Mouse (Mus musculus) heart, adult 11 months (tissue): Measurements from ENCODE around the gene Popdc2.

Experiments
- DNase-seq: peaks from one replicate; pipeline ENCODE4 v3.0.0; 2022

The Popdc2 gene

DNA sequence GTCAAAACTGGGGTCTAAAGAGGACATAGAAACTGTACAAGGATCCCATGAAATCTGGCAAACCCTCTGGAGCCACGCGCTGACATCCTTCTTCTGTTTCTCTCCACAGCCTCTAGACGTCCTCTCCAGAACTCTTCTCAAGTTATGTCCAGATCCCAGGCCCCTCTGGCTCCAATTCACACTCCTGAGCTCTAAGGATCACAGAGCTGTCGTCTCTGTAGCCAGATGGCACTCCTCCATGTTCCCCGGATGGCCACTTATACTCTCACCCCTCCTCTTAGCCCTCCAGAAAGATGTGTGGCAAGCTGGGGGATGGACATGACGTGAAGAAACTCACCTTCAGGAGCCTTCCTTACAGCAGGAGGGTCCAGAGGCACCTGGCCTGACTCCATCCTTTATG, 15.5 kb downstream of the Popdc2 start:
- DNase-seq = no peak

- DNase-seq = no peak
These were observed 16.6 kb downstream of the Popdc2 start for GRCm38 (mm10) chr16:38378591-38378990.

GRCm38 (mm10) chr16:38379088-38379487, 17.1 kb downstream of the Popdc2 start:
- DNase-seq = no peak

- DNase-seq = no peak
These were observed 17.5 kb downstream of the Popdc2 start for GRCm38 (mm10) chr16:38379493-38379892.

DNA sequence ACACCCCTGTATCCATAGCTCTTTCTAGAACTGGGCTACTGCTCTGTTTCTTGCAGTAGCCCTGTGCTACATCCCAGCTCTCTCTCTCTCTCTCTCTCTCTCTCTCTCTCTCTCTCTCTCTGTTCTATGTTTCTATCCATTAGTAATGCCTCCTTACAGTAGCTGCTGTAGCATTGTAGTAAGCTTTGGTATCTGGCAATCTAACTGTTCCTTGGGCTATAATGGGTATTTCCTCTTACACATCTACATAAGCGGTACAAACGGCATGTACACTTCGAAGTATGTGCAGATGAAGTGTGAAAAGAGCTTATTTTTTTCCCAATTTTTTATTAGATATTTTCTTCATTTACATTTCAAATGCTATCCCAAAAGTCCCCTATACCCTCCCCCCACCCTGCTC, 17.9 kb downstream of the Popdc2 start:
- DNase-seq = no peak

- DNase-seq = no peak
These were observed 21.7 kb downstream of the Popdc2 start for GRCm38 (mm10) chr16:38383683-38384082.

- DNase-seq = no peak
These were observed 23.2 kb downstream of the Popdc2 start for GRCm38 (mm10) chr16:38385184-38385634.

- no peak for DNase-seq
These were observed 23.7 kb downstream of the Popdc2 start for GRCm38 (mm10) chr16:38385700-38386099.

- DNase-seq = no peak
These were observed 25.4 kb downstream of the Popdc2 start for GRCm38 (mm10) chr16:38387389-38387788.

GRCm38 (mm10) chr16:38388757-38389156, 26.7 kb downstream of the Popdc2 start:
- DNase-seq = no peak

- peak; percentile 79 for DNase-seq
These were observed 27.4 kb downstream of the Popdc2 start for GRCm38 (mm10) chr16:38389284-38389893.

DNA sequence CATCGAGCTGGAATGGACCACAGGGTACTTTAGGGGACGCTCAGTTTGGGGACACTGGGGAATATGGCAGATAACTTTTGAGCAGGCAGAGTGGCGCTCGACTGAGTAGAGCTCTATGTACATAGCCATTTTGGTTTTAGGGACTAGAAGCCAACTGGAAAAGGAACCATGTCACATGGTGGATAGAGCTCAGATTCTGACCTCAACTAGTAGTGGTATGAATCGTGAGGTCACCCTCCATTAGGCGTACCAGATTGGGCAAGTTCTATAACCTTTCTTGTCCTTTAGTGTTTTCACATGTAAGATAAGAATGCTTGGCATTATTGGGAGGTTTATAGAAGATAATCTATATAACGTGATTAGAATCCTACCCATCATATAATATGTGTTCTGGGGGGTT, 28.3 kb downstream of the Popdc2 start:
- no peak for DNase-seq

DNA sequence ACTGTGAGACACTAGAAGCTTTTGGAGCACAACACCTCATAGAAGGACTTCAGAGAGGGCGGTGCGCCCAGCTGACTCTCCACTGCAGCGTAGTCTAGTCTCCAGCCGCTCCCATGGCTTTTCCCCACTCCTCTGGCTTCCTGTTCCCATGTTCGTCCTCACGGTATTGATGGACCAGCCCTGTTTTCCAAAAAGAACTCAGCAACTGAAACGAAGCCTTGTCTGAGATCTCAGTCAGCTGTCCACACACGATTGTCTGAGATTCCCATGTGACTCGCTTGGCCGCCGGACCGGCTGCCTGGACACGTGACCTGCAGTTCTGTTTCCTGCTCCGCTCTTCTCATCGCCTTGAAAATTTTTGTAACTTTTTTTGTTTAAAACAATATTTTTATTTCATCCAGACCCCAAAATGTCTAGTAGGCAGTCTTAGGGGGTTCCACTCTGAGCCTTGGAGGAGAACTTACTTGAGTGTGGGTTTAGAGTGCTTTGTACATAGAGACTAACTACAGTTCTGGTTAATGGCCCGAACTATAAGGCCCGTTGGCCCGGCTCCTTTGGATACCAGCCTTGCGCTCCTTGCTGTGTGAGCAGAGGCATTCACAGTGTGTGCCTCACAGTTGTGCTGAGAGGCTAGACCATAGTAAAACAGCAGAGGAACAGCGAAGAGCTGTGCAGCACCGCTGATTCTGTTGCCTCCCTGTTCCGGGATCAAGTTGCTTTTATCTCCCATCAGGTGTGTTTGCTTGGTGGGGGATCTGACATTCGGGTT, 30.3 kb downstream of the Popdc2 start:
- DNase-seq = peak; percentile 99

GRCm38 (mm10) chr16:38394191-38394618, 32.2 kb downstream of the Popdc2 start:
- peak; percentile 98 for DNase-seq

- DNase-seq = peak; percentile 82
These were observed 33.2 kb downstream of the Popdc2 start for GRCm38 (mm10) chr16:38395060-38395730.

DNA sequence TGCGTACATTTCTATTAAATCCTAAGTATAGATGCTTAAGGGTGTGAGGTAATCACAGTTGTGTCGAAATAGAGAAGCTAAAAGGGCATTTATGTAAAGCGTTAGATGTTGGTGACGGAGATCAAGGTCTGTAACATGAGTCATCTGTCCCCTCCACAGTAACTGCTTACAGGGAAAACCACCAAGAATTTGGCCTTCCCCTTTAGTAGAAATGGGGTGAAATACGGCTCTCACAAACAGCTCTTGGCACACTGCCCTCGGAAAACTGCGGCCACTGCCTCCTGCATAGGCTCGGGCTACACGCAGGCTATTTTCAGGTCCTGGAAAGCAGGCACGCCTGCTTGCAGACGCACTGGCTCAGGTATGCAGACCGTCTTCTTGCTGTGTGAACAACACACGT, 34.1 kb downstream of the Popdc2 start:
- DNase-seq = peak; percentile 95

- DNase-seq = peak; percentile 87
These were observed 36.3 kb downstream of the Popdc2 start for GRCm38 (mm10) chr16:38398266-38398665.

DNA sequence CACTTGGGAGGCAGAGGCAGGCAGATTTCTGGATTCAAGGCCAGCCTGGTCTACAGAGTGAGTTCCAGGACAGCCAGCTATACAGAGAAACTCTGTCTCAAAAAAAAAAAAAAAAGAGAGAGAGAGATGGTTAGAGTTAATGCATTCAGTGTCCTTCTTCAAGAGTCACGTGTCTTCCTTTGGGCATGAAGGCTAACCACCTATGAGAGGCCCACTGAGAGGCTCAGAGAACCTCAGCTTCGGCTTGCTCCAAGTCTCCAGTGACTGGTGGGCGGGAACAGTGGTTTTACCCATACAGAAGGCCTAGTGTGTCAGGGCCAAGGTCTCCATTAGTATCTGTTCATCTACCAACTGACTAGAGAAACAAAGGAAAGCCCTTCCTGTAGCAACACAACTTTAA, 37.1 kb downstream of the Popdc2 start:
- no peak for DNase-seq

GRCm38 (mm10) chr16:38399531-38400231, 37.7 kb downstream of the Popdc2 start:
- peak; percentile 98 for DNase-seq

- peak; percentile 90 for DNase-seq
These were observed 38.4 kb downstream of the Popdc2 start for GRCm38 (mm10) chr16:38400311-38400960.

GRCm38 (mm10) chr16:38401468-38401867, 39.5 kb downstream of the Popdc2 start:
- DNase-seq = peak; percentile 83

DNA sequence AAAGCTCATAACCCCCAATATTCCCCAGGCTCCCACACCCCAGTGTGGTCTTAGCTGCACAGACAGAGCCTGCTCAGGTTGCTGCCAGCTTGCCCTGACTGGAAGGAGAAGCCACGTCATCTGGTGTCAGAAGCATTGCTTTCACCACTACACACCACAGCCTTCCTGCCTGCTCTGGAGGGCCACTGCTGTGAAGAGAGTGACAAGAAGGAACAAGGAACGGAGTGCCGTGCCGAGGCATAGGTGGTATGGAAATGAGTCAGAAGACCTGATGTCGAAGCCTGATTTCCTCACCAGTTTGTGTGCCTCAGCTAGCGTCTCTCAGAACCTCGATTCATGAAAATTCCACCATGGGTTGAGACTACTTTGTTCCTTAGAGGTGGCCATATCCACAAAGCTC, 41.6 kb downstream of the Popdc2 start:
- peak; percentile 87 for DNase-seq

DNA sequence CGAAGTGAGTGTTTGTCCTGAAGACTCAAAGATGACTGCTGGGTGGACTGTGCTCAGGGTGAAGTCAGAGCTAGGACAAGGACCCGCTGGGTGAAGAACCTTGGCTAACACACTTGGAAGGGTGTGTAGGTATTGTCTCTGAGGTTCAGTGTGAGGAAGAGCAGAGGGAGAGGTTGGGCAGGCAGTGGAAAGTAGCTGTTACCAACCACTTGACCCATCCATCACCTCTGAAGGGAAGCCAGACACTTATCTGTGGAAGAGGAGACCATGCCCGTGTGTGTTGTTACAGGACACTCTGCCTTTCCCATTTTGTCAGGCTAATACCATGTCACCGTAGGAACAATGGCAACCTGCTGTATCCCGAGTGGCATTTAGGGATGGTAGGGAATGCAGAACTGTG, 44.3 kb downstream of the Popdc2 start:
- peak; percentile 74 for DNase-seq
